Mouse (Mus musculus) subcutaneous adipose tissue, adult 2 months (tissue): ENCODE results near the gene Cramp1l. TPM values are rescaled to one million over a fixed set of nuclear protein-coding genes. Genes with fewer than 3 reads are reported as not detected.

Experiments
- polyA plus RNA-seq: library from polyadenylated mRNA; depleted of rRNA; stranded (reverse); fragments of >200 nt; gene quantifications from 2 replicates; pipeline ENCODE4 v1.2.3, GENCODE M21; 2012; ENCODE audit warnings: low replicate concordance; rRNA removed

The Cramp1l gene
- polyA plus RNA-seq: 18.4 and 29.4 TPM in 2 replicates

DNA sequence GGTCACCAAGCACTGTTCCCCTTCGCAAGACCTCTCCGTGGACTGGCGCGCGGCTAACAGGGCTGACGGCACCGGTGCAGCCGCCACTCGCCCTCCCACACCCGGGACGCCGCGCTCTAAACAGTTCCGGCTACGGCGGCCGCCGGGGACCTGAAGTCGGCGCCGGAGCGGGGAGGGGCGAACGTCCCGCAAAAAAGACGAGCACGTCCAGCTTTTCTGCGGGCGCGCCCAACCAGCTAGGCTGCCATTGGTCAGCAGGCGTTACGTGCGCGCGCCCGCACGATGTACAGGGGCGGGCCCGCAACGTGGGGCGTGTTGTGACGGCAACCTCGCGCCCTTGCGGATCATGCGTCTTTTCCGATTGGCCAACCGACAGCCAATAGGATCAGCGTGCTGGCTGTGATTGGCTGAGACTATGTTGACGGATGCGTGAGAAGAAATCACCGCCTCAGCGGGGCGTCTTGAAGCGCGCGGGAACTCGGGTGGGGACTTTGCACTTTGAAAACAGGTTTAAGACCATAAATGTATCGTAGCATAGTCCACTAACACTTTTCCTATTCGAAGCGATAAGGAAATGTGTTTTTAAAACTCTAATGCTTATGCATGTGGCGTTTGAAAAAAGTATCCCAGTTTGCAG lies at the start of gene Cramp1l, which contains the start of gene Ift140:
TSS of gene Cramp1l (minus strand) at position 134 of the 637 bp plus-strand sequence.
TSS of gene Ift140 (plus strand) at position 431 of the 637 bp plus-strand sequence.

GRCm38 (mm10) chr17:24960135-24960851 lies 55.3 kb downstream of the Cramp1l start, which contains the start of gene Jpt2:
TSS of gene Jpt2 (minus strand) at chr17:24960689.

DNA sequence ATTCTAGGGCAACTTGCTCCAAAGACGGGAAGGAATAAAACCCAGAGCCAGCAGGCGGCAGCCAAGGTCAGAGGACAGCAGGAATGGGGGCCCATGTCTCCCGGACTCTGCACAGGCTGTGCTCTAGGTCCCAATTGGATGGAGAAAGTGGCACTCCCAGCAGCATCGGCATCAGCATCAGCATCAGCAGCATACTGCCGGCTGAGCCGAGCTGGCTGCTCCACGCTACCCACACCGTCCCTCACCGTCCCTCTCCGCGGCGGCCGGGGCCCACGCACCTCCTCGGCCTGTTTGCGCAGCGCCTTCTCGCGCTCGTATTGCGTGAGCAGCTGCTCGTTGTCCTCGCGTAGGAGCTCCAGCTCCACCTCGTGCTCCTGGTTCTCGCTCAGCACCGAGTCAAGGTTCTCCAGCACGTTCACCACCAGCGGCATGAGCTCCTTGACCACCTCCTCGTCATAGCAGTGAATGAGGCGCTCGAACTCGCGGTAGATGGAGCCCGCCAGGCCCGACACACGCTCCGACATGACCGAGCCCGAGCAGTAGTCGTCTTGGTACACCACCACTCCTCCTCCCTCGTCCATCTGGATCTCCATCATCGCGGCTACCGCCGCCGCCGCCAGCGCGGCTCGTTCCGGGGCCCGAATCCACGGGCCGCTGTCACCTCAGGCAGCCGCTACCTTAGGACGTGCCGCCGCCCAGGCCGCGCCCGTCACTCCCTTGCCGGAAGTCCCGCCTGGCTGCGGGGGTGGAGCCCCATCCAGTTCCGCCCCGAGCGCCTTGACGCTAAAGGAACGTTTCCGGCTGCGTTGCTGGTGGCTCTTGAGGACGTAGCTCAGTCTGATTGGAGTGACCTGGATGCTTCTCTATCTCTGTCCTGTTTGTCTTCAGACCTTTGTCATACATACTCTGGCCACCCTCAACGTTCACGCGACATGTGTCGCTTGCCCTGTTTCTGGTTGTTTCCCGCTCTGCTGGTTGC lies 79.0 kb downstream of the Cramp1l start, which contains the start of gene Mapk8ip3:
TSS of gene Mapk8ip3 (minus strand) at position 719 of the 979 bp plus-strand sequence.

Other genes with a start within 250 kb of the Cramp1l start
- gene Meiob, start 211.5 kb downstream of the Cramp1l start, polyA plus RNA-seq: 0.10 TPM in 1 of 2 replicates, not detected in the other
- 97.3 and 196 TPM in 2 replicates for gene Hagh, start 175.6 kb downstream of the Cramp1l start, polyA plus RNA-seq
- gene Fahd1, start 165.4 kb downstream of the Cramp1l start, polyA plus RNA-seq: 10.9 and 14.8 TPM in 2 replicates
- 50.0 and 143 TPM in 2 replicates for gene Igfals, start 149.8 kb downstream of the Cramp1l start, polyA plus RNA-seq
- 32.7 and 38.4 TPM in 2 replicates for gene Nubp2, start 129.4 kb downstream of the Cramp1l start, polyA plus RNA-seq
- gene Spsb3, start 129.1 kb downstream of the Cramp1l start, polyA plus RNA-seq: 53.0 and 84.0 TPM in 2 replicates
- gene Eme2, start 120.7 kb downstream of the Cramp1l start, polyA plus RNA-seq: 30.9 and 44.6 TPM in 2 replicates
- 141 and 210 TPM in 2 replicates for gene Mrps34, start 120.7 kb downstream of the Cramp1l start, polyA plus RNA-seq
- gene Nme3, start 119.3 kb downstream of the Cramp1l start, polyA plus RNA-seq: 39.5 and 77.7 TPM in 2 replicates
- 103 and 150 TPM in 2 replicates for gene Mapk8ip3, start 78.8 kb downstream of the Cramp1l start, polyA plus RNA-seq
- gene Jpt2, start 55.1 kb downstream of the Cramp1l start, polyA plus RNA-seq: 33.2 and 36.8 TPM in 2 replicates
- gene Ift140, start 297 bp upstream of the Cramp1l start, polyA plus RNA-seq: 14.3 and 23.1 TPM in 2 replicates
- gene Tmem204, start 67.8 kb upstream of the Cramp1l start, polyA plus RNA-seq: 53.5 and 71.2 TPM in 2 replicates
- 15.3 and 43.8 TPM in 2 replicates for gene Telo2, start 100.2 kb upstream of the Cramp1l start, polyA plus RNA-seq
- gene Ptx4, start 105.0 kb upstream of the Cramp1l start, polyA plus RNA-seq: 0.11 TPM in 1 of 2 replicates, not detected in the other
- gene Clcn7, start 117.6 kb upstream of the Cramp1l start, polyA plus RNA-seq: 42.8 and 52.6 TPM in 2 replicates
- 0.04 TPM in 1 of 2 replicates, not detected in the other for gene Ccdc154, start 146.7 kb upstream of the Cramp1l start, polyA plus RNA-seq
- not detected in 2 replicates for gene Gm38655, start 159.7 kb upstream of the Cramp1l start, polyA plus RNA-seq
- 12.1 and 13.6 TPM in 2 replicates for gene BC003965, start 168.8 kb upstream of the Cramp1l start, polyA plus RNA-seq
- gene Unkl, start 172.6 kb upstream of the Cramp1l start, polyA plus RNA-seq: 12.5 and 21.7 TPM in 2 replicates
- 40.8 and 46.8 TPM in 2 replicates for gene Gnptg, start 224.3 kb upstream of the Cramp1l start, polyA plus RNA-seq
- 21.1 and 23.1 TPM in 2 replicates for gene Tsr3, start 224.4 kb upstream of the Cramp1l start, polyA plus RNA-seq
- 5.7 and 6.2 TPM in 2 replicates for gene Baiap3, start 240.6 kb upstream of the Cramp1l start, polyA plus RNA-seq